Mouse (Mus musculus): ENCODE results near the gene Mgp. TPM values are rescaled to one million over a fixed set of nuclear protein-coding genes. Genes with fewer than 3 reads are reported as not detected.

The Mgp gene
- polyA plus RNA-seq (2015; fragmentation: Nextera tagmentation; extraction: Ambion mirVana) = 211 and 283 TPM in 2 replicates

- peak within 1 kb of the TSS; percentile 21; the same call in 1 of the 2 replicates for H3K9ac ChIP-seq
- H3K9me3 ChIP-seq (replicated peaks) = no peaks in the 10 kb centered on the region
- peak within 1 kb of the TSS; percentile 41 for H3K4me3 ChIP-seq (replicated peaks)
- peak within 1 kb of the TSS; percentile 78 for H3K27ac ChIP-seq (replicated peaks)
- ATAC-seq (ENCODE audit: insufficient number of reproducible peaks, low FRiP score, low TSS enrichment, low read depth) = peak; percentile 87
- peak within 1 kb of the TSS; percentile 45 for H3K4me2 ChIP-seq (replicated peaks)
- H3K36me3 ChIP-seq = no peaks in the 10 kb centered on the region
- peaks cover 22% of the 10 kb centered on the region for H3K4me1 ChIP-seq
- WGBS = 18% methylated on average over 9 of the region's 9 CpGs
- no peaks in the 10 kb centered on the region for H3K27me3 ChIP-seq
These were observed at the start of gene Mgp for GRCm38 (mm10) chr6:136875670-136876069. Gene Mgp (minus strand): TSS chr6:136875823.

- Histone ChIP-seq H3K4me3 (replicated peaks) (no peak overlapping the region), H3K36me3 (no peaks in the 10 kb centered on the region; the same call in 1 of the 2 replicates), H3K4me1 (peaks cover 11% of the 10 kb centered on the region; the same call in 1 of the 2 replicates), H3K9ac (no peak overlapping the region), H3K27me3 (no peaks in the 10 kb centered on the region), H3K9me3 (replicated peaks) (no peaks in the 10 kb centered on the region), H3K4me2 (replicated peaks) (no peak overlapping the region), H3K27ac (replicated peaks) (no peak overlapping the region)
- no peak for ATAC-seq (ENCODE audit: insufficient number of reproducible peaks, low FRiP score, low TSS enrichment, low read depth)
- 45% methylated on average over 8 of the region's 8 CpGs for WGBS
These were observed 49.4 kb upstream of the Mgp start for GRCm38 (mm10) chr6:136925049-136925448.

GRCm38 (mm10) chr6:136923532-136923931 is 47.9 kb upstream of the Mgp start, which contains the start of gene Pde6h:
Gene Pde6h (plus strand): TSS chr6:136923832.
- Histone ChIP-seq H3K4me1 (peaks cover 11% of the 10 kb centered on the region; the same call in 1 of the 2 replicates), H3K27ac (replicated peaks) (no peak within 1 kb of the TSS), H3K4me3 (replicated peaks) (no peak within 1 kb of the TSS), H3K4me2 (replicated peaks) (no peak within 1 kb of the TSS), H3K27me3 (no peaks in the 10 kb centered on the region), H3K9ac (no peak within 1 kb of the TSS), H3K9me3 (replicated peaks) (no peaks in the 10 kb centered on the region), H3K36me3 (no peaks in the 10 kb centered on the region; the same call in 1 of the 2 replicates)
- WGBS = 92% methylated on average over 8 of the region's 8 CpGs
- no peak for ATAC-seq (ENCODE audit: insufficient number of reproducible peaks, low FRiP score, low TSS enrichment, low read depth)

- H3K4me2 ChIP-seq (replicated peaks) = no peak overlapping the region
- no peak for ATAC-seq (ENCODE audit: insufficient number of reproducible peaks, low FRiP score, low TSS enrichment, low read depth)
- no peaks in the 10 kb centered on the region for H3K9me3 ChIP-seq (replicated peaks)
- no peak overlapping the region for H3K4me3 ChIP-seq (replicated peaks)
- no peak overlapping the region for H3K9ac ChIP-seq
- H3K27ac ChIP-seq (replicated peaks) = no peak overlapping the region
- no peaks in the 10 kb centered on the region for H3K27me3 ChIP-seq
- H3K4me1 ChIP-seq = peaks cover 13% of the 10 kb centered on the region; the same call in 1 of the 2 replicates
- 90% methylated on average over 7 of the region's 7 CpGs for WGBS
- H3K36me3 ChIP-seq = no peaks in the 10 kb centered on the region; the same call in 1 of the 2 replicates
These were observed 47.2 kb upstream of the Mgp start for GRCm38 (mm10) chr6:136922871-136923270.

- no peaks in the 10 kb centered on the region for H3K9me3 ChIP-seq (replicated peaks)
- H3K4me1 ChIP-seq = peaks cover 13% of the 10 kb centered on the region; the same call in 1 of the 2 replicates
- 70% methylated on average over 5 of the region's 5 CpGs for WGBS
- no peak within 1 kb of the TSS for H3K9ac ChIP-seq
- no peaks in the 10 kb centered on the region for H3K27me3 ChIP-seq
- no peak within 1 kb of the TSS for H3K4me2 ChIP-seq (replicated peaks)
- H3K36me3 ChIP-seq = no peaks in the 10 kb centered on the region; the same call in 1 of the 2 replicates
- H3K27ac ChIP-seq (replicated peaks) = 0 out of 2 replicates have a peak within 1 kb of the TSS, but pooled peaks have one; percentile 34
- H3K4me3 ChIP-seq (replicated peaks) = no peak within 1 kb of the TSS
- ATAC-seq (ENCODE audit: insufficient number of reproducible peaks, low FRiP score, low TSS enrichment, low read depth) = no peak
These were observed 46.5 kb upstream of the Mgp start, which contains the start of gene Erp27 for GRCm38 (mm10) chr6:136922080-136922479. Gene Erp27 (minus strand): TSS chr6:136922180.

- Histone ChIP-seq H3K9me3 (replicated peaks) (no peaks in the 10 kb centered on the region), H3K9ac (no peak overlapping the region), H3K4me3 (replicated peaks) (no peak overlapping the region), H3K27me3 (no peaks in the 10 kb centered on the region), H3K27ac (replicated peaks) (no peak overlapping the region), H3K4me1 (peaks cover 13% of the 10 kb centered on the region; the same call in 1 of the 2 replicates), H3K4me2 (replicated peaks) (no peak overlapping the region), H3K36me3 (no peaks in the 10 kb centered on the region; the same call in 1 of the 2 replicates)
- no peak for ATAC-seq (ENCODE audit: insufficient number of reproducible peaks, low FRiP score, low TSS enrichment, low read depth)
- 46% methylated on average over 7 of the region's 7 CpGs for WGBS
These were observed 46.0 kb upstream of the Mgp start for GRCm38 (mm10) chr6:136921601-136922000.

GRCm38 (mm10) chr6:136920320-136921257 is 45.0 kb upstream of the Mgp start:
- H3K4me2 ChIP-seq (replicated peaks) = no peak overlapping the region
- no peaks in the 10 kb centered on the region for H3K9me3 ChIP-seq (replicated peaks)
- no peaks in the 10 kb centered on the region; the same call in 1 of the 2 replicates for H3K36me3 ChIP-seq
- H3K27me3 ChIP-seq = no peaks in the 10 kb centered on the region
- H3K4me1 ChIP-seq = peaks cover 13% of the 10 kb centered on the region; the same call in 1 of the 2 replicates
- H3K27ac ChIP-seq (replicated peaks) = no peak overlapping the region
- peak; percentile 41; the same call in 1 of the 2 replicates for ATAC-seq (ENCODE audit: insufficient number of reproducible peaks, low FRiP score, low TSS enrichment, low read depth)
- no peak overlapping the region for H3K9ac ChIP-seq
- 43% methylated on average over 16 of the region's 16 CpGs for WGBS
- no peak overlapping the region for H3K4me3 ChIP-seq (replicated peaks)

- H3K4me2 ChIP-seq (replicated peaks) = no peak overlapping the region
- no peaks in the 10 kb centered on the region for H3K27me3 ChIP-seq
- H3K36me3 ChIP-seq = no peaks in the 10 kb centered on the region
- no peak for ATAC-seq (ENCODE audit: insufficient number of reproducible peaks, low FRiP score, low TSS enrichment, low read depth)
- peaks cover 23% of the 10 kb centered on the region for H3K4me1 ChIP-seq
- WGBS = 8% methylated on average over 2 of the region's 2 CpGs
- no peak overlapping the region for H3K27ac ChIP-seq (replicated peaks)
- H3K4me3 ChIP-seq (replicated peaks) = no peak overlapping the region
- H3K9ac ChIP-seq = no peak overlapping the region
- no peaks in the 10 kb centered on the region for H3K9me3 ChIP-seq (replicated peaks)
These were observed 42.3 kb upstream of the Mgp start for GRCm38 (mm10) chr6:136917885-136918284.

- no peak for ATAC-seq (ENCODE audit: insufficient number of reproducible peaks, low FRiP score, low TSS enrichment, low read depth)
- Histone ChIP-seq H3K4me2 (replicated peaks) (no peak overlapping the region), H3K36me3 (no peaks in the 10 kb centered on the region), H3K4me1 (peaks cover 32% of the 10 kb centered on the region), H3K9me3 (replicated peaks) (no peaks in the 10 kb centered on the region), H3K27ac (replicated peaks) (no peak overlapping the region), H3K4me3 (replicated peaks) (no peak overlapping the region), H3K9ac (no peak overlapping the region), H3K27me3 (no peaks in the 10 kb centered on the region)
- WGBS = 83% methylated on average over 8 of the region's 8 CpGs
These were observed 40.2 kb upstream of the Mgp start for GRCm38 (mm10) chr6:136915721-136916395.

- 76% methylated on average over 6 of the region's 6 CpGs for WGBS
- Histone ChIP-seq H3K4me1 (peaks cover 33% of the 10 kb centered on the region), H3K4me2 (replicated peaks) (peak overlapping the region; percentile 43; the same call in 1 of the 2 replicates), H3K9ac (no peak overlapping the region), H3K9me3 (replicated peaks) (no peaks in the 10 kb centered on the region), H3K36me3 (no peaks in the 10 kb centered on the region), H3K27me3 (no peaks in the 10 kb centered on the region), H3K27ac (replicated peaks) (peak overlapping the region; percentile 89), H3K4me3 (replicated peaks) (no peak overlapping the region)
- no peak for ATAC-seq (ENCODE audit: insufficient number of reproducible peaks, low FRiP score, low TSS enrichment, low read depth)
These were observed 38.6 kb upstream of the Mgp start for GRCm38 (mm10) chr6:136914234-136914633.

Measured in embryonic facial prominence, embryonic 15.5 days (tissue).